Comparison of ENCODE assay signal across 8 mouse cellular contexts in genomic region chr4:129818506-129819195, GRCm38 (mm10). TPM values are rescaled to one million over a fixed set of nuclear protein-coding genes. Genes with fewer than 3 reads are reported as not detected.
DNase-seq lines count a peak whose midpoint lies in the region; ATAC-seq and TF ChIP-seq lines count a peak whose summit lies in the region.

No protein-coding gene starts in this region.

- DNase-seq in right cerebral cortex, adult 2 months (ENCODE audit: low spot score in 2 of 2): peak; percentile 14 to 24
- DNase-seq in right cerebral cortex, postnatal 14 days: no peak
- DNase-seq in cerebellum, postnatal 10 days: peak; percentile 30 to 34
- peak; percentile 65 for DNase-seq in kidney, adult 2 months
- DNase-seq in lung, postnatal 10 days: peak; percentile 57
- no peak for DNase-seq in spleen, postnatal 14 days (ENCODE audit: low spot score in 2 of 2)
- no peak for DNase-seq in T-cell, adult 2 months (ENCODE audit: low spot score)

- ATAC-seq in frontal cortex, adult (ENCODE audit: low TSS enrichment): no peak

- peaks cover 9% of the 10 kb centered on the region for H3K4me1 ChIP-seq in kidney, adult 2 months (ENCODE audit: control insufficient read depth, insufficient read depth, low read length)

- H3K27me3 ChIP-seq in kidney, adult 2 months (replicated peaks; ENCODE audit: control insufficient read depth, insufficient read depth, low read length): no peaks in the 10 kb centered on the region

- TF ChIP-seq CTCF in kidney, adult 2 months (conservative IDR thresholded peaks at IDR 0.05; ENCODE audit: insufficient read depth, insufficient read length, low read depth, low read length): no peak

- TF ChIP-seq POLR2A in kidney, adult 2 months (IDR thresholded peaks at IDR 0.05; ENCODE audit: low read depth, low read length): no peak

- WGBS in kidney, adult 2 months: 43% methylated on average over 10 of the region's 10 CpGs

- H3K36me3 ChIP-seq in kidney, adult 2 months (ENCODE audit: control insufficient read depth, insufficient read depth, low read length): no peaks in the 10 kb centered on the region

- no peak overlapping the region for H3K4me3 ChIP-seq in kidney, adult 2 months (ENCODE audit: insufficient read depth, low read depth, low read length)

- peak overlapping the region; percentile 69 for H3K27ac ChIP-seq in kidney, adult 2 months (ENCODE audit: insufficient read depth, low read depth, low read length)

RNA-seq across cellular contexts. Expression of gene Ptp4a2, which starts 7.6 kb away (rescaled TPM):
- 29.9 and 41.5 TPM in 2 replicates for polyA plus RNA-seq in kidney, adult 2 months (2012; rRNA removed)

Comparison
In these comparisons a context has a peak if more than half of its experiments do, and no peak if none do; other contexts are left out.
1. DNase-seq: peak in right cerebral cortex, adult 2 months (2 of 2), cerebellum, postnatal 10 days (2 of 2), kidney, adult 2 months (single experiment) and lung, postnatal 10 days (single experiment); none in right cerebral cortex, postnatal 14 days (single experiment), spleen, postnatal 14 days (0 of 2) and T-cell, adult 2 months (single experiment).